Mouse (Mus musculus) hindlimb bud, embryonic 11.5 days (tissue): ENCODE results near the gene Wasf3.
"Not testable (repeated sequence)": the region's sequence is repeated elsewhere in the genome, so short reads cannot be mapped to it uniquely, and the experiment has no call there.

Experiments used
- DNase-seq: peaks from one replicate; pipeline ENCODE4 v3.0.0-alpha.2; 2012; ENCODE audit warnings: low read depth, low spot score; ENCODE audit errors: extremely low spot score

Wasf3 gene

GRCm38 (mm10) chr5:146398386-146399115, 13.8 kb downstream of the Wasf3 start:
- no peak for DNase-seq

DNA sequence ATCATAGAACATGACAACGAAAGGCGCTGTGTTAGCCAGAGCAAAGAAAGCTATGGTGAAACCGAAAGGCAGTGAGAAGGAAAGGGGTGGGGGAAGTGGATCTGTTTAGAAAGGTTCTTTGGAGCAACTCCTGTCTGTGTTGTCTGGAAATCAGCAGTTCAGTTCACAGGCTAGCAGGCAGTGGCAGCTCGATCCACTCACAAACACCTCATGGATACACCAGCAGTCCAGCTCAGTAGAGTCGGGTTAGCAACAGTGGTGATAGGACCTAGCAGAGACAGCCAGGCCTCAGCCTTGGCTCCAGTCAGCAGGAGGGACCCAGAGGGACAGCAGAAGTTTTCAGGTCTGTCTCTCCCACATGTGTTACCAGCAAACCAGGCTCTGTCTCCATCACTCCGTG, 16.2 kb downstream of the Wasf3 start:
- not testable (repeated sequence) for DNase-seq

- no peak for DNase-seq
These were observed 17.5 kb downstream of the Wasf3 start for GRCm38 (mm10) chr5:146402311-146402710.

DNA sequence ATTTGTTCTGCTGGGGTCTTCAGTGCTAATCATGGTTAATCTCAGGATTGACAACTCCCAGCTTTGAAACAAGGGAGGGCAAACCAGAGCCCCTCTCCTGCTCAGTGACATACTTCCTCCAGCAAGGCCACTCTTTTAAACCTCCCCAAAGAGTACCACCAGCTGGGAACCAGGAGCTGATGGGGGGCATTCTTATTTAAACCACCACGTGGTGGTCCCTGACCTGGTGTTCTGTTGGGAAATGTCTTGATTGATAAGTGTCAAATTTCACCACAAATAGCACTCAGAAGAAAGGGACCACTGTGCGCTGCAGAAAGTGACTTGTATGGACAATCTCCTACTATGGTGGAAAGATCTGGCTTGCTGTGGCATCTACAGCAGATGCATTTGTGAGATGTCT, 19.1 kb downstream of the Wasf3 start:
- no peak for DNase-seq

DNA sequence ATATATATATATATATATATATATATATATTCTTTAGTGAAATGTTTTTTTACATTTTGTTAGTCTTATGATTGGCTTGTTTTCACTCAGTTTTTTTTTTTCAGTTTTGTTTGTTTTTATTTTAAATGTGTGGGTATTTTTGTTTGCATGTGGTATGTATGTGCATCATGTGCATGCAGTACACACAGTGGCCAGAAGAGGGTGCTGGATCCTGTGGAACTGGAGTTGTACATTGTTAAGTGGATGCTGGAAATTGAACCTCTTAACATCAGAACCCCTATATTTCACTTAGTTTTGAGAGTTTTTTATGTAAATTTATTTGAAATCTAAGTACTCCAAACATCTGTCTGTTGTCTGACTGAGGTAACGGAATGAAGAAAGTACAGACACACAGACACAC, 21.3 kb downstream of the Wasf3 start:
- DNase-seq, result no peak

DNA sequence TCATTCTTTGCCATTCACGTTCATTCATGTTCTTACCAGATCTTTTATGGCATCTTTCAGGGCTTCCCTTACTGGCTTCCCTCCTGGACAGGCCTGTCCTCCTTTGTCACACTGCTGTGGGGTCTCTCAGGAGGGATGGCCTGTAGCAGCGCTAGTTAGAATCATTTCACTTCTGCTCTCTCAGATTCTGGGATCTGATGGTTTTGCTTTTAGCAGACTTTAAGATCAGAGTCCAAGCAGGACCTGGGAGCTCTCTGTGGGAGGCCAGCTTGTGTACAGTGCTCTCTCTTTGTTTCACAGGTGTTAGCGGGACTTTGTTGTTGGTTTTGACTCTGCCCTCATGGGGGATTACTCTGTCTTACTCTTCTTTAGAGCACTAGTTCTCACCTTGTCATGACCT, 23.0 kb downstream of the Wasf3 start:
- DNase-seq, result no peak

DNA sequence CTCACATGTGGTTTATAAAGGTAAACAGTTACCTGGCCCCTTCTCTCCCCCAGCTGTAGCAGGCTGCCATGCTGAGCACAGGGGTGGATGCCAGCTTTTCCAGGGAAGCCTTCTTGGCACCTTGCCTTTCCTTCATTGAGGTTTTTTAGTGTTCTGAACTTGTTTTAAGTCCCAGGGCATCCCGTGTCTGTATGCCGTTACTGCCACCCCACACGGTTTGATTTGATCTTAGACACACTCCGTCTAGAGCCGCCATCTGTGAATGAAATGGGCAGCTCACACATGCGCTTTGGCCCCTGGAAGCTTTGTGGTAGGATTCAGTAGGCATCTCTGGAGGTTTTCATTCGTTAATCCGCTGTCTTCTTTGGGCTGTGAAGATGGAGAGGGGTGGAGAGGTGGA, 23.8 kb downstream of the Wasf3 start:
- DNase-seq, result no peak

GRCm38 (mm10) chr5:146410821-146411220, 26.0 kb downstream of the Wasf3 start:
- DNase-seq, result no peak

DNA sequence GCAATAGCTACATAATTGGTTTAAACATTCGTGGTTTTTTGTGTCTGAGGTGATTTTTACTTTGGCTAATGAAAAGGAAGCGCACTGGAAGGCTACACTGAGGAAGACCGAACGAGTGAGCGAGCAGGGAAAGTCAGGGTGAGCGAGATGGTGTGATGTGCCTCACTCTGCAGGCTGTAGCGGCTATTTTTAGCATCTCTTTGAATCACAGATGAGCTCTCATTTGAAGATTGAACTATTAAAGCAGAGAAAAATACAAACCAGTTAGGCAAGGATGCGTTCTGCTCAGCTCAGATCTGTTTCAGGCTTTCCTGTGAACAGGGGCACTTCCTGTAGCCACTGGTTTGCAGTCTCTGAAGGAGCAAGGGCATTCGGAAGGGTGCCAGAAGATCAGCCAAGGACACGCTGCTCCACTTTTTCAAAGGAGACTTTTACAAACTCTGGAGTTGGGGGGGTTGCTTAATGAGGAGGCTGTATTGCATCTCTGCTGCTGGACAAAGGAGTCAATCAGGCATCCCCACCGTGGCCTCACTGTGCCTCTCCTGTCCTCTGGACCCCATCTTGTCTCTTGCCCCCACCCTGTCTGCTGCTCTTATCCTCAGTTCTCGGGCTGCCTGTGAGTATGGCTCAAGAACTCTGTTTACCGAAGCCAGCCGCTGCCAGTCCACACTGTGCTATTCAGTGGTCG, 28.1 kb downstream of the Wasf3 start:
- DNase-seq, result no peak

GRCm38 (mm10) chr5:146414611-146415010, 29.8 kb downstream of the Wasf3 start:
- DNase-seq, result no peak

DNA sequence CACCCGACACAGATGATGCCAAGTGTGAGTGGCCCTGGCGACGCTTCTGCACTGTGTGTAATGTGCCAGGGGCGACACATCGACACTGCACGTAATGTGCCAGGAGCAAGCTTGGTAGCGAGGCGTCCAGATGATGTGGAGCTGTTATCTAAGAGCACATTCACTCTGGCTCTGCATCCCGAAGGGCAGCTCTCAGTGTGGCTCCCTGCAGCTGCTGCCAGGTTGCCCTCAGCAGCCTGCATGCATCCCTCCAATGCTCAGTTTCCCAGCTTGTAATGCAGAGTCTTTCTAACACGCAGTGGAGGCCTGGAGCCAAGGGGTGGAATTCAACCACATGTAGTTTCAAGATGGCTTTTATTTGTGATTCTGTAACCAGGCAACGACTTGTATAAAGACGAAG, 30.4 kb downstream of the Wasf3 start:
- DNase-seq, result no peak

GRCm38 (mm10) chr5:146416331-146417110, 31.7 kb downstream of the Wasf3 start:
- DNase-seq, result no peak

- no peak for DNase-seq
These were observed 33.3 kb downstream of the Wasf3 start for GRCm38 (mm10) chr5:146418092-146418491.

DNA sequence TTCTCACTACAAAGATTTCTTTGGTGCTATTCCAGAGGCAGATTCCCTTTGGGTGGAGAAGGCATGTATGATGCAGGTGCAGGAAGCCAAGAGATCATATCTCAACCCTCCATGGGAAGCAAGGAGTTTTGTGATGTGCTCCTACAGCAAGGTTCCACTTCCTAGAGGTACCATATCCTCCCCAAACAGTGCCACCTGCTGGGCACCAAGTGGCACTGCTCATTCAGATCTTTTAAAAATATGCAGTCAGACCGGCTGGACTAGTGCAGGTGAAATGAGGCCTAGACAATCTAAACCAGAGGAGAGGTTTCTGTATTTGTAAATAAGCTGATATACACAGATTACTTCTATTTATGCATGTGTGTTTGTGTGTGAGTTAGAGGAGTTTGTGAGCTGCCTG, 35.3 kb downstream of the Wasf3 start:
- peak; percentile 18 for DNase-seq

- no peak for DNase-seq
These were observed 40.0 kb downstream of the Wasf3 start for GRCm38 (mm10) chr5:146424711-146425326.

- no peak for DNase-seq
These were observed 40.9 kb downstream of the Wasf3 start for GRCm38 (mm10) chr5:146425656-146426055.

DNA sequence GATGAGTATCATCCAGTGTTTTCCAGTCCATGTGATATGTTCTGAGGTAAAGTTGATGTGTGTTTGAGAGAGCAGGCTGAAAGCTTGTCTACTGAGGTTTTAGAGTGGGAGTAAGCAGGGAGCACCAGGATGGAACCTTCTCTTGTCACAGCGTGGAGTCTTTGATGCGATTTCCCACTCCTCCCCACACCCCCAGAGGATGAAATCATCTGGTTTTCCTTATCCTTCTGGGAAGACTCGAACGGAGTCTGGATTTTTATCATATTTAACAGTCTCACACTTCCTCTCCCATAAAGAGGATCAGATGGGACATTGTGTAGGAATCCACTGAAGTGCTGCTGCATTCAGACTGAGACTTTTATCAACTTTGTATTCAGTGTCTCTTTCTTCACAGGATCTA, 43.3 kb downstream of the Wasf3 start:
- DNase-seq, result no peak

DNA sequence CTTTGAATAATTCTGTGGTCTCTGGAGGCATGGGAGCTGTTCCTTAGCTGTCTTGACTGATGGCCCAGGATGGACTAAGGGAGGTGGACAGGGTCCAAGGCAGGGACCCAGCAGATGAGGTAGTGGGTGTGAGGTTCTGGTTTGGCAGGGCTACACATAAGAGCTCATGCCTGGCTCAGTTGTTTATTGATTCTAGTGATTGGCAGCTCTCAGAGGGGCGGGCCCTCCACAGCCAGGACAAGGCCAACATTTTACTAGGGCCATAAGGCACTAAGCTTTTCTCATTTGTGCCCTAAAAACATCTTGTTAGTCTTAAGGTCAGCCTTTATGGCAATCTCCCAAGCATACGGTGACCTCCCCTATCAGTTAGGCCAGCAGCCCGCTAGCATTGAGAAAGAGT, 47.0 kb downstream of the Wasf3 start:
- DNase-seq, result no peak

DNA sequence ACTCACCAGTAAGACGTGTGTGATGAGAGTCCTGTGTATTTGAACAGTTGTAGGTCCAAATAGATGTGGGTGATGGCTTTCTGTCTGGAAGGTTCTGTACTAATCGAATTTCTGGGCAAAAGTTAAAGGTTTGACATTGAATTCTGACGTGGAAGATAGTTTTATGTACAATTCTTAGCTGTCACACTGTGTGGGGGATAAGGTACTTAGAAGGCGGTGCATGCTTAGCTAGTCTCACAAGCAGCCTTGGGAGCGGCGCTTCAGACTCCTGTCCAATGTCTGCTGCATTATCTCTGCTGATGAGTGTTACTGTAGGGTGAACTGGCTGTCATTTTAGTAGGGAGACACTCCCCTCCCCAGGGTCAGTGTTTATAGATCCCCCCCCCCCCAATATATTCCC, 47.7 kb downstream of the Wasf3 start:
- no peak for DNase-seq

DNA sequence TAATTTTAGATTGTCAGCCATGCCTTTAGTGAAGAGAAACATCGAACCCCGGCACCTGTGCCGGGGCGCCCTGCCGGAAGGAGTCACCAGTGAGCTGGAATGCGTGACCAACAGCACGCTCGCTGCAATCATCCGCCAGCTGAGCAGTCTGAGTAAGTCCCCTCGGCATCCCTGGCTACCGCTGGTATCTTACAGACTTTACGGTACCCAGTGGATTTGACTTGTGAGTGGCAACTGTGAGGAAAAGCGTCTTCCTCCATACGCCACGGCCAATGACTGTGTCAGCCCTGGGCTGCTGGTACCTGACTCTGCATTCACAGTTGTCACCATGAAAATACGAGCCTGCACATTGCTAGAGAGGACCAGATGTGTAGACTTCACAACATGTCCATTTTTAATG, 50.5 kb downstream of the Wasf3 start:
- no peak for DNase-seq

DNA sequence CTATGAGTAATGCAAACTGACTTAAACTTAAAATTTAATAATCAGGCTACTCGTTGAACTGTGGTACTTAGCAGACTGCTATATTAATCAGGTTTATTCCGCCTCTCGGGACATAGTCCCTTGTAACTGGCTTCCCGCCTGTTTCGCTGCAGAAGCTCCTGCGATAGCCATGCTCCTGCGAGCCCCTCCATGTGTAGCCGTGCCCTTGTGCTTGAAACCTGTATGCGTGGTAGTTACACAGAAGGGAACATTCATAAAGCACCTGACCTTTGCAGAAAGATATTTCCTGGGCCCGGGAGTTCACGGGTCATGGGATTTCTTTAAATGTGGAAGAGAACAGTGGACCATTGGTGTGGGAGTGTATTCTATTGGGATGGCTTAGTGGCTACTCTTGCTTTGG, 52.0 kb downstream of the Wasf3 start:
- no peak for DNase-seq
